8 mouse cellular contexts compared by ENCODE assay signal in genomic region chr11:94137326-94138061, GRCm38 (mm10).
DNase-seq lines count a peak whose midpoint lies in the region; ATAC-seq and TF ChIP-seq lines count a peak whose summit lies in the region.

No protein-coding gene starts in this region.

- ATAC-seq in hindbrain, embryonic 15.5 days (ENCODE audit: low FRiP score, low read depth): peak; percentile 40; the same call in 1 of the 2 replicates
- no peak for ATAC-seq in hindbrain, embryonic 12.5 days (ENCODE audit: low FRiP score)
- peak; percentile 15 for ATAC-seq in Patski
- ATAC-seq in granulocyte monocyte progenitor cell, adult 5-6 weeks (replicated peaks; ENCODE audit: poor library complexity, severe bottlenecking): no peak

- POLR2A ChIA-PET in Patski (lab: Charles Lee): interaction anchor here (1.0 kb wide), 1 partner anchor 76 kb away, joined by 3 read pairs; no protein-coding TSS in a partner anchor

- 72% methylated on average over 14 of the region's 14 CpGs for WGBS in hindbrain, embryonic 15.5 days
- WGBS in hindbrain, embryonic 12.5 days: 78% methylated on average over 14 of the region's 14 CpGs

- CTCF ChIA-PET in Patski (lab: Charles Lee): no interaction called here

- intact Hi-C loops in gastrocnemius, adult 2 months (cut with DNase I): loop anchor here (1.0 kb wide), 1 partner anchor 74 kb away; the partner anchor contains the start of gene Tob1

- H3K27me3 ChIP-seq in hindbrain, embryonic 15.5 days: no peaks in the 10 kb centered on the region
- 0 out of 2 replicates have a peak, but pooled peaks cover 2% of the 10 kb centered on the region for H3K27me3 ChIP-seq in hindbrain, embryonic 12.5 days
- H3K27me3 ChIP-seq in Patski: no peaks in the 10 kb centered on the region

- H3K27ac ChIP-seq in hindbrain, embryonic 15.5 days (replicated peaks): peak overlapping the region; percentile 20; the same call in 1 of the 2 replicates
- no peak overlapping the region for H3K27ac ChIP-seq in hindbrain, embryonic 12.5 days
- peak overlapping the region; percentile 99 for H3K27ac ChIP-seq in gastrocnemius, adult 2 months

- H3K9ac ChIP-seq in hindbrain, embryonic 15.5 days: no peak overlapping the region
- H3K9ac ChIP-seq in hindbrain, embryonic 12.5 days: no peak overlapping the region

- no peaks in the 10 kb centered on the region for H3K36me3 ChIP-seq in hindbrain, embryonic 15.5 days
- H3K36me3 ChIP-seq in hindbrain, embryonic 12.5 days: no peaks in the 10 kb centered on the region

- no peak for DNase-seq in Patski (ENCODE audit: low read depth, low spot score)
- DNase-seq in gastrocnemius, adult 2 months: peak; percentile 90
- peak; percentile 92 for DNase-seq in kidney, adult 18-20 months
- DNase-seq in testis, postnatal 10 days (ENCODE audit: low spot score): peak; percentile 59
- no peak for DNase-seq in frontal cortex, postnatal 36 days (ENCODE audit: low spot score in 2 of 2)

- in situ Hi-C loops in Patski (cut with MboI; ENCODE audit: low pct_unique_long_range_greater_than_20kb): no loop called here

- H3K4me3 ChIP-seq in hindbrain, embryonic 15.5 days: no peak overlapping the region
- no peak overlapping the region for H3K4me3 ChIP-seq in hindbrain, embryonic 12.5 days
- H3K4me3 ChIP-seq in gastrocnemius, adult 2 months: peak overlapping the region; percentile 75

- H3K4me2 ChIP-seq in hindbrain, embryonic 15.5 days: no peak overlapping the region
- no peak overlapping the region for H3K4me2 ChIP-seq in hindbrain, embryonic 12.5 days (replicated peaks)

- H3K4me1 ChIP-seq in hindbrain, embryonic 15.5 days (replicated peaks): peaks cover 36% of the 10 kb centered on the region
- peaks cover 35% of the 10 kb centered on the region for H3K4me1 ChIP-seq in hindbrain, embryonic 12.5 days

- no peaks in the 10 kb centered on the region for H3K9me3 ChIP-seq in hindbrain, embryonic 15.5 days
- no peaks in the 10 kb centered on the region for H3K9me3 ChIP-seq in hindbrain, embryonic 12.5 days (replicated peaks)

- no peak for TF ChIP-seq CTCF in Patski (IDR thresholded peaks at IDR 0.05)
- TF ChIP-seq CTCF in gastrocnemius, adult 2 months (IDR thresholded peaks at IDR 0.05): no peak

Comparison
In these comparisons a context has a peak if more than half of its experiments do, and no peak if none do; other contexts are left out.
1. ATAC-seq: peak in hindbrain, embryonic 15.5 days (single experiment) and Patski (single experiment); none in hindbrain, embryonic 12.5 days (single experiment) and granulocyte monocyte progenitor cell, adult 5-6 weeks (single experiment).
2. DNase-seq: peak in gastrocnemius, adult 2 months (single experiment), kidney, adult 18-20 months (single experiment) and testis, postnatal 10 days (single experiment); none in Patski (single experiment) and frontal cortex, postnatal 36 days (0 of 2).